Mouse (Mus musculus) liver, adult 2 months (tissue): ENCODE results near the gene Caprin2.

ENCODE experiments used
- CTCF ChIP-seq: fragments of 200-500 bp; IDR thresholded peaks from 2 replicates; pipeline ENCODE4 v1.5.1; 2011; ENCODE audit warnings: low read depth, low read length, control low read depth
- POLR2A ChIP-seq: fragments of 200-500 bp; IDR thresholded peaks from 2 replicates; pipeline ENCODE4 v1.6.1; 2011; ENCODE audit warnings: low read length, control low read depth; ENCODE audit not compliant: insufficient read depth; ENCODE audit errors: extremely low read depth

- TF ChIP-seq POLR2A (no peak), CTCF (no peak)
These were observed 10.9 kb upstream of the Caprin2 start for GRCm38 (mm10) chr6:148906958-148907357.
